Mouse (Mus musculus): ENCODE results near the gene Smyd3. TPM values are rescaled to one million over a fixed set of nuclear protein-coding genes. Genes with fewer than 3 reads are reported as not detected.

Smyd3 gene
- polyA plus RNA-seq, 1 experiment = 10.6 TPM

DNA sequence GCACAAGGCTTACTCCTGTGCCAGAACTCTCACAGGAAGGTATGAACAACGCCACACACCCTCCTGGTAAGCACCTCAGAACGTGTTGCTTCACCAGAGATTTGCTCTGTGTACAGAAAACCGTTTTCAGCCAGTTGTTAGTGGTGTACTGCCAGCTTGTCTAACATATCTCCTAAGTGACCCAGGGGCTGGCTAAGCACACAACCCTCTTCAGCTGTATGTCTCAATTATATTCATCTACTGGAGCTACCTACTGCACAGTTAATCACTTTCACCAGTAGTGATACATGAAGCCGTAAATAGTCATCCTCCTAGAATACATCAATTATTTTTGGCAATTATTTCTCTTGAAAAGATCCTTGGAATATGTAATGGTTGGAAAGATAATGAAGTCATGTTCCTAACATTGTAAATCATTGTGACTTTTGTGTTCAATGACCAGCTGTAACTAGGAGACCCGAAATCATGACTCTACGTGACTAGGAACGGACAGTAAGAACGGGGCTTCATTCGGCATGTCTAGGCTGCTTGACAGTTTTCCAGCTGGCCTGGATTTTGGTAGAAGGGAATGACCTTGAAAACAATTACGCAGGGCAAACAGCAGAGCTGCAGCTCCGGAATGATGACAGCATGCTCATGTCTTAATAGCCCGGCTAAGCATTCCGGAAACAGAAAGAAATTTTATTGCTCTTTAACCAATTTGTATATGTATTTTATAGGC lies 236.3 kb downstream of the Smyd3 start:
- no peaks in the 10 kb centered on the region for H3K36me3 ChIP-seq (ENCODE audit: control insufficient read depth, insufficient read depth)
- no peak overlapping the region for H3ac ChIP-seq (ENCODE audit: control insufficient read depth, insufficient read length, low read depth)
- TF ChIP-seq MAX (IDR thresholded peaks at IDR 0.05) = no peak
- no peak for TF ChIP-seq MYOD1 (IDR thresholded peaks at IDR 0.05; ENCODE audit: control insufficient read depth, insufficient read length, low read depth)
- no peak for TF ChIP-seq USF1 (IDR thresholded peaks at IDR 0.05; ENCODE audit: low read depth)
- no peak for TF ChIP-seq MYOG (IDR thresholded peaks at IDR 0.05; ENCODE audit: control insufficient read depth, extremely low read depth, insufficient read length)
- TF ChIP-seq FOSL1 (IDR thresholded peaks at IDR 0.05; ENCODE audit: insufficient read depth, low read length, poor library complexity, severe bottlenecking) = no peak
- no peaks in the 10 kb centered on the region for H3K27me3 ChIP-seq (ENCODE audit: control insufficient read depth, insufficient read depth, insufficient read length)
- H3K4me3 ChIP-seq (ENCODE audit: insufficient read depth, poor library complexity, severe bottlenecking) = no peak overlapping the region
- H3K79me3 ChIP-seq (ENCODE audit: low read depth) = no peaks in the 10 kb centered on the region
- H3K79me2 ChIP-seq (ENCODE audit: control insufficient read depth, insufficient read depth) = no peaks in the 10 kb centered on the region

DNA sequence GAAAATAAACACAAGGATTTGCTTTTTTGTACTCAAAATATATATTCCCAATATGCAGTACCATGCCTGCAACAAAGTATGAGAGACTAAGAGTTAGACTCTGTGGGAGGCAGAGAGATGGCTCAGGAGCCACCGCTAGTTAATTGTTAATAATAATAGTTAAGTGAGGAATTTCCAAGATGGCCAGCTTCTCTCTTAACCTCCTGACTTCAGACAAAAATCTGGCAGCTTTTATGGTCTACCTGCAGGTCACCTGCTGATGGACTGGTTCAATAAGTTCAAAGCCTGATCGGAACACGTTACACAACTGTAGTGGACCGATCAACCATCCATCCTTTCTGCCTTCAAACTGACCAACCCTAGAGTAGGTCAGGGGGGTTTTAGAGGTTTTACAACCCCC lies 238.7 kb downstream of the Smyd3 start:
- Histone ChIP-seq H3K79me3 (ENCODE audit: low read depth) (no peaks in the 10 kb centered on the region), H3K36me3 (ENCODE audit: control insufficient read depth, insufficient read depth) (no peaks in the 10 kb centered on the region), H3ac (ENCODE audit: control insufficient read depth, insufficient read length, low read depth) (no peak overlapping the region), H3K4me3 (ENCODE audit: insufficient read depth, poor library complexity, severe bottlenecking) (no peak overlapping the region), H3K27me3 (ENCODE audit: control insufficient read depth, insufficient read depth, insufficient read length) (no peaks in the 10 kb centered on the region), H3K79me2 (ENCODE audit: control insufficient read depth, insufficient read depth) (no peaks in the 10 kb centered on the region)
- TF ChIP-seq MAX (IDR thresholded peaks at IDR 0.05) (no peak), FOSL1 (IDR thresholded peaks at IDR 0.05; ENCODE audit: insufficient read depth, low read length, poor library complexity, severe bottlenecking) (no peak), USF1 (IDR thresholded peaks at IDR 0.05; ENCODE audit: low read depth) (no peak)

DNA sequence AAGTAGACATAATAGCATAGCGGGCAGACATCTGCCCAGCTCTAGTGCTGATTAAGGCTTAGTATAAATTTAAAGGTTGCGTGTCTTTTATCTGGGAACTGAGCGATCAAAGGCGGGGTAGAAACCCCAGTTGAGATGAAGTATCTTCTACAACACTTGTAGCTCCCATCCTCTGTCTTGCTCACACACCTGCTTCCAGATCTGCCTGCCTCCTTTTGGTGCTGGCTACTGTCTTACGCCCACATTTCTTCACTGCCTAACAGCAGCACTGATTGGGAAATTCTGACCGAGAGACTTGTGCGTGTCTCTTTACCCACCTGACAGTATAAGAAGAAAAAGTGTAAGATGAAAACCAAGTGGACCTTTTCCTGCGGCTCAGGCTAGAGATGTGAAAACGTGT lies 240.5 kb downstream of the Smyd3 start:
- Histone ChIP-seq H3K36me3 (ENCODE audit: control insufficient read depth, insufficient read depth) (no peaks in the 10 kb centered on the region), H3K79me3 (ENCODE audit: low read depth) (no peaks in the 10 kb centered on the region), H3ac (ENCODE audit: control insufficient read depth, insufficient read length, low read depth) (no peak overlapping the region), H3K4me3 (ENCODE audit: insufficient read depth, poor library complexity, severe bottlenecking) (no peak overlapping the region), H3K27me3 (ENCODE audit: control insufficient read depth, insufficient read depth, insufficient read length) (no peaks in the 10 kb centered on the region), H3K79me2 (ENCODE audit: control insufficient read depth, insufficient read depth) (no peaks in the 10 kb centered on the region)
- no peak for TF ChIP-seq MAX (IDR thresholded peaks at IDR 0.05)
- no peak for TF ChIP-seq CTCF (IDR thresholded peaks at IDR 0.05; ENCODE audit: control insufficient read depth, insufficient read depth, insufficient read length)
- TF ChIP-seq USF1 (IDR thresholded peaks at IDR 0.05; ENCODE audit: low read depth) = no peak
- no peak for TF ChIP-seq MYOD1 (IDR thresholded peaks at IDR 0.05; ENCODE audit: control insufficient read depth, insufficient read length, low read depth)
- TF ChIP-seq FOSL1 (IDR thresholded peaks at IDR 0.05; ENCODE audit: insufficient read depth, low read length, poor library complexity, severe bottlenecking) = no peak
- no peak for TF ChIP-seq MYOG (IDR thresholded peaks at IDR 0.05; ENCODE audit: control insufficient read depth, extremely low read depth, insufficient read length)

DNA sequence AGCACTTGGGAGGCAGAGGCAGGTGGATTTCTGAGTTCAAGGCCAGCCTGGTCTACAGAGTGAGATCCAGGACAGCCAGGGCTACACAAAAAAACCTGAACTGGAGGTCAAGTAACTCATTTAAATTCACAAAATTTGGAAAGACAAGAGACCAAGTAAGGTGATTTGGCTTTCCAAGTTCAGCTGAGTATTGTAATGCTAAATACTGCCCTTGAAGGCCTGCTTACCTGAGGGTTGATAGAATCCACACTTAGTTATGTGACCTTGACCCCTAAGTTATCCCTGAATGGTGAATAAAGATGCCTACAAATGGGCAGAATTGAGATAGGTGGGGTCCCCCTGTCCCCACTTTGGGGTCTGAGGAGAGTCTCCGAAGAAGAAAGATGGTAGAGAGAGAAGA lies 241.0 kb downstream of the Smyd3 start:
- Histone ChIP-seq H3K27me3 (ENCODE audit: control insufficient read depth, insufficient read depth, insufficient read length) (no peaks in the 10 kb centered on the region), H3K79me3 (ENCODE audit: low read depth) (no peaks in the 10 kb centered on the region), H3K79me2 (ENCODE audit: control insufficient read depth, insufficient read depth) (no peaks in the 10 kb centered on the region), H3K4me3 (ENCODE audit: insufficient read depth, poor library complexity, severe bottlenecking) (no peak overlapping the region), H3ac (ENCODE audit: control insufficient read depth, insufficient read length, low read depth) (no peak overlapping the region), H3K36me3 (ENCODE audit: control insufficient read depth, insufficient read depth) (no peaks in the 10 kb centered on the region)
- TF ChIP-seq USF1 (IDR thresholded peaks at IDR 0.05; ENCODE audit: low read depth) (no peak), CEBPB (IDR thresholded peaks at IDR 0.05; ENCODE audit: low read depth) (no peak), MYOG (IDR thresholded peaks at IDR 0.05; ENCODE audit: control insufficient read depth, extremely low read depth, insufficient read length) (no peak), MYOD1 (IDR thresholded peaks at IDR 0.05; ENCODE audit: control insufficient read depth, insufficient read length, low read depth) (no peak), FOSL1 (IDR thresholded peaks at IDR 0.05; ENCODE audit: insufficient read depth, low read length, poor library complexity, severe bottlenecking) (no peak)

DNA sequence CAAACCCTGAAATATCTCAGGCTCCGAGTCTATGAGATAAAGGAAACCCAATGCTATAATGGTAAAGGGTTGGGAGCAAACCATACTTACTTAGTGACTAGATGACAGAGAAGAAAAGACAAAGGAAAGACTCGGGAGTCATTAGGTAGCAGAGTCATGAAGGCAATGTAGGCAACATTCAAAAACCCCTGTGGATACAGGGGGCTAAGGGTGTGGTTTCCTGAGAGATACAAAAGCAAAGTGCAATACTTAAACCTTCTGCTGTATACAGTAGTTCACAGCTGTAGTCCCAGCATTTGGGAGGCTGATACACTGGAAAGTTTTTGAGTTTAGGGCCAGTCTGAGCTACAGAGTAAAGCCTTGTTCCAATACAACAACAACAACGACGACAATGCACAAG lies 244.9 kb downstream of the Smyd3 start:
- Histone ChIP-seq H3K79me2 (ENCODE audit: control insufficient read depth, insufficient read depth) (no peaks in the 10 kb centered on the region), H3K27me3 (ENCODE audit: control insufficient read depth, insufficient read depth, insufficient read length) (no peaks in the 10 kb centered on the region), H3K4me3 (ENCODE audit: insufficient read depth, poor library complexity, severe bottlenecking) (no peak overlapping the region), H3K79me3 (ENCODE audit: low read depth) (no peaks in the 10 kb centered on the region), H3ac (ENCODE audit: control insufficient read depth, insufficient read length, low read depth) (no peak overlapping the region), H3K36me3 (ENCODE audit: control insufficient read depth, insufficient read depth) (no peaks in the 10 kb centered on the region)
- no peak for TF ChIP-seq MYOD1 (IDR thresholded peaks at IDR 0.05; ENCODE audit: control insufficient read depth, insufficient read length, low read depth)
- TF ChIP-seq CTCF (IDR thresholded peaks at IDR 0.05; ENCODE audit: control insufficient read depth, insufficient read depth, insufficient read length) = no peak
- no peak for TF ChIP-seq MAX (IDR thresholded peaks at IDR 0.05)
- TF ChIP-seq FOSL1 (IDR thresholded peaks at IDR 0.05; ENCODE audit: insufficient read depth, low read length, poor library complexity, severe bottlenecking) = no peak
- TF ChIP-seq USF1 (IDR thresholded peaks at IDR 0.05; ENCODE audit: low read depth) = no peak

DNA sequence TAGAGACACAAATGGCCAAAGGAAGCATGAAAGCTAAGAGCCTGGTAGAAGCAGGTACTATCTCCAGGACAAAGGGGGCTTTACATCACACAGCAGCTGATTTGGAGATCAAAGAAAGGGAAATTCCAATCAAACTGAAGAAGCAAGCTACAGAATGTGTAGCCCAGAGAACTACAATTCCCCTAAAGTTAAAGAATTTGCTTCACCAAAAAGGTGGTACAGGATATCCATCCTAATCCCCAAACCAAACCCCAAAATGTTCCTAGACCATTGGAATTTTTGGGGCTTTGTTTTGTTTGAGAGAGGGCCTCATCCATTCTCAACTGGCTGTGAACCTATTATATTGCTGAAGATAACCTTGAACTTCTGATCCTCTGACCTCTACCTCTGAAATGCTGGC lies 245.5 kb downstream of the Smyd3 start:
- Histone ChIP-seq H3K79me3 (ENCODE audit: low read depth) (no peaks in the 10 kb centered on the region), H3K79me2 (ENCODE audit: control insufficient read depth, insufficient read depth) (no peaks in the 10 kb centered on the region), H3K4me3 (ENCODE audit: insufficient read depth, poor library complexity, severe bottlenecking) (no peak overlapping the region), H3K27me3 (ENCODE audit: control insufficient read depth, insufficient read depth, insufficient read length) (no peaks in the 10 kb centered on the region), H3K36me3 (ENCODE audit: control insufficient read depth, insufficient read depth) (no peaks in the 10 kb centered on the region), H3ac (ENCODE audit: control insufficient read depth, insufficient read length, low read depth) (no peak overlapping the region)
- no peak for TF ChIP-seq CEBPB (IDR thresholded peaks at IDR 0.05; ENCODE audit: low read depth)
- TF ChIP-seq FOSL1 (IDR thresholded peaks at IDR 0.05; ENCODE audit: insufficient read depth, low read length, poor library complexity, severe bottlenecking) = no peak
- no peak for TF ChIP-seq MYOD1 (IDR thresholded peaks at IDR 0.05; ENCODE audit: control insufficient read depth, insufficient read length, low read depth)
- TF ChIP-seq MYOG (IDR thresholded peaks at IDR 0.05; ENCODE audit: control insufficient read depth, extremely low read depth, insufficient read length) = no peak
- no peak for TF ChIP-seq USF1 (IDR thresholded peaks at IDR 0.05; ENCODE audit: low read depth)
- TF ChIP-seq CTCF (IDR thresholded peaks at IDR 0.05; ENCODE audit: control insufficient read depth, insufficient read depth, insufficient read length) = no peak
- no peak for TF ChIP-seq MAX (IDR thresholded peaks at IDR 0.05)

Measured in C2C12 (cell line).